Mouse (Mus musculus) cerebellum, adult 8-10 months (tissue): ENCODE results near the gene Zfp583.

Source experiments
- DNase-seq: peaks from one replicate; pipeline ENCODE4 v3.0.0; 2022

Gene Zfp583

DNA sequence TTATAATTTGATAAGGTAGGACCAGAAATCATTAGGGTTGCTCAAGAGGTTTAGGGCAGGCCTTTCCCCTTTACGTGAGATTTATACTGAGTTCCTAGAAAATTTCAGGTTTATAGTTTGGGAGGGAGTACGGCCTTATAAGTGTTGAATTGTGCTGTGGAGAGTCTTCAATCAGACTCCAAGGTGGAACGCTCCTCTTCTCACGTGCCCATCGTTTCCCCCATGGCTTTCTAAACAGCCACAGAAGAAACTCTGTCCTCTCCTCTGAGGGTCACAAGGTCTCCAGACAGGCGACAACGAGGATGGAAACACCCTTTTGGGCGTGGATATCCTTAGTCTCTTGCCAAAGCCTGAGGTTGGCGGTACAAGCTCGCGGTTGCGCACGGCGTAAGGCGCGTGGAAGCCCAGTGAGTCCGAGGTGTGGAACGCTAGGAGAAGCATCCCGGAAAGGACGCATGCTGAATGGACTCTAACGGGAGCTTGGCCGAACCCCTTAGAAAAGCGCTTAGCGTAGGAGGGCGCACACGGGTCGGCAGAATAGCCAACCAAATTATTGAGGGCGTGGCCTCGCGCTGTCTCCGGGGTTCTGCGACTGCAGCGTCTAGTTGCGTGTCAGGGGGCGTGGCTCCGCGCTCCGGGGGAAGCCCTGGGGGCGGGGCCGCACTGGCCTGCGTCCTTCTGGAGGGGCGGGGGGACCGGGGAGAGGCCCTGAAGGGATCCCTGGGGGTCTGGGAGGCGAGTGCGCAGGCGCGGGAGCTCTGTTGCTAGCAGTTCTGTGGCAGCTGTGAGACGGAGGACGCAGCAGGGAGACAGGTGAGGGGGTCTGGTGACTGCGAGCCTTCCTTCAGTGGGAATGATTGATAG lies 45.0 kb downstream of the Zfp583 start, which contains the start of gene Zfp667:
TSS of gene Zfp667 (plus strand) at position 738 of the 864 bp plus-strand sequence.
- DNase-seq = peak; percentile 94

DNA sequence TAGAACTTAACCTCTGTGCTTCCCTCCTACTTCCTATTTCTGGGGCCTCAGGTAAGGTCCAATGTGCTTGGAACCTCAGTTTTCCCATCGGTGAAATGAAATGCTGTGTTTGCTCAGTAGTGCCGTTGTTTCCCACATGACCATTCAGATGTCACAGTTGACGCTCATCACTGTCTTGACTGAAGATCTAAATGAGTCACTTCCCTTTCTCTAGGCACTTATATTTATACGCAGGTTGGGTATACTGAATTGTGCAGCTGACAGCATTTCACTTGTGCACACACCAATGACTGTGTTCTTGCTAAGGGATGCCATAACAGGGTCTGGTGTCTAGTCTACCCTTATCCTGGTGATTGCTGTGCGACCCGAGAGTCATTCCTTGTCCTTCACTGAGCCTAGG lies 45.7 kb downstream of the Zfp583 start:
- DNase-seq = no peak

DNA sequence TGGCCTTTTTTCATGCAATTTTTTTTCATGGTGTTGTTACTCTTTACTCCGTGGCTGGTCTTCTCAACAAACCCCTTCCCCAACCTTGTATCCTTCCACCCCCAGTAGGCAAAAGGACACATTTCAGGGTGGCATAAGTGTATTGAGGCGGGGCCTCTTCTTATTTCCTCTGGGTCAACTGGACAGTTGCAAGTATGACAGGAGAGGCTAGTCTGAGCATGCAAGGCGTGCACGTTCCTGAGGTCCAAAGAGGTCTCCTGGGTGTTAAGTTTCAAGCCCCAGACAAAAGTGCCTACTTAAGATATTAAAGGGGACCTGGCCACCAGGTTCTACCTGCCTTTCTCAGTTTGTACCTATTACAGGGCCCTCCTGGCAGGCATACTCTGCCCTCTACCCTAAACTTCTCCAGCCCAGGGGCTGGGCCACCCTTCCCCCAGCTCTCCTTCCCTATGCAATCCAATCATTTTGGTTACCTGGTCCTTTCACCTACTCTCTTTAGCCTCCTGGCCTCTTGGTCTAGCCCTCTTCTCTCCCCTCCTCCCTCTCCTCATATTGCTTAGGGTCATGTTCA lies 46.6 kb downstream of the Zfp583 start:
- peak; percentile 24 for DNase-seq

DNA sequence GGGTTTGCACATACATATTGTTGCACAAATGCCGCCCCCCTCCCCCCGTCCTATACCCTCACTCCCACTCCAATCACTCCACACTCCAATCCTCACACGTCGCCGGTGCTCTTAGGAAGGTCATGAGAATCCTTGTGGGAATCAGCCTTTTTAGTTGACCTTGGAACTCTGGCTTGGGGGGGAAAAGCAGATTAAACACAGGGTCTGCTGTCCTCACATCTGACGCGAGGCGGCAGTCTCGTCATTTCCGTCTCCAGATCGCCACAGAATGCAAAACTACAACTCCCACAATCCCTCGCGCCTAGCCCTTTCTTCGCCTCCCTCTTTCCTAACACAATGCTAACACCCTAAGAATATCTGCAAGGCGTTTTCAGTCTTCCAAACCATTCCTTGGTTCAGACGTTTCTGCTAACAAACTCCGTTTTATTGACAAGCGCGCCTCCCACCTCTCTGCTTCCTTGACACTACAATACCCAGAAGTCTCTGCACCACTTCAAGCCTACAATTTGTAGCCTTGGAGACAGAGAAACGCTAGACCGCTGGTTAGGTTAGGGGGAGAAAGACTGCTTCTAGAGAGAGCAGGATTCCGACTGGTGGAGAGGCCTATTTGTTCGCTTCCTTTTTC lies 47.5 kb downstream of the Zfp583 start:
- peak; percentile 80 for DNase-seq

DNA sequence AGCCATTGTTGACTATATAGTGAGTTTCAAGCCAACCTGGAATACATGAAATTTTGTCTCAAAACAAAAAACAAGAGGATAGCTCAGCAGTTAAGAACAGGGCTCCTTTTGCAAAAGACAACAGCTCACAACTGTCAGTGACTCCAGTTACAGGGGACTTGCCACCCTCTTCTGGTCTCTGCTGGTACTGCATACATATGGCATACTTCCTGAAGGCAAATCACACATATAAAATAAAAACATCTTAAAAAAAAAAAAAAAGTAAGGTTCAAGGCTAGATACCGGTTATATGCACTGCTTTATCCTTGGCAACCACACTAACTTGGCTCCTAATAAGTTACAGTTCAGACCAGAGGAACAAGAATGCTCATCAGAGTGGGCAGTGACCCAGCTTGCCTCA lies 48.3 kb downstream of the Zfp583 start:
- peak; percentile 81 for DNase-seq

DNA sequence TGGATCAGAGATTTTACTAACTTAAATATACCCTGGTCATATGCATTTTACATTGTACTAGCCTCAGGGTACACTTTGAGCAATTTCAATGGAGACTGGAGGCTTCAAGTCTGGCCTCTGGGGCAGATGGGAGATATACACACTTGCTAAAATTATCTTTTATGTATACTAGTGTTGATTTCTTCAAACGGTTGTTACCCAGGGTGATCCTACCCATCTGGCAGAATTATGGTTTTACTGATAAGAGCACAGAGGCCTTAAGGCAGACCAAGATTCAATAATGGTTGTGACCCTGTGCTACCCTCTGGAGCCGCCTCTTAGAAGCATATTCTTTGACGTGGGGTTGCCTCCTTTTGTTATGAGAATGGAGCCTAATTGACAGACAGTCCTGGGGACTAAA lies 53.2 kb downstream of the Zfp583 start:
- no peak for DNase-seq

DNA sequence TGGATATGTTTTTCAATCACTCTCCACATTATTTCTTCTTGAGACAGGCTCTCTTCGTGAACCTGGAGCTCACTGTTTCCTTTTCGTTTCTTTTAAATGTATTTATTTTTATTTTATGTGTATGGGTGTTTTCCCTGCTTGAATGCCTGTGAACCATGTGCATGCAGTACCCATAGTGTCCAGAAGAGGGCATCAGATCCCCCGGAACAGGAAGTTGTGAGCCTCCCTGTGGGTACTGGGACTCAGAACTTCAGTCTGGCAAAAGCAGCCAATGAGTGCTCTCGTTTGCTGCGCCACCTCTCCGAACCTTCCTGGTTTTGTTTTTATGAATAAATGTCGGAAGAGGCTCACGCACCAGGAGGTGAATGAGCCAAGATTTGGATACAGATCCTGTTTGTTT lies 65.4 kb downstream of the Zfp583 start:
- no peak for DNase-seq
